Mouse (Mus musculus) cerebellum, adult 2 months (tissue): ENCODE measurements around the gene Prm1.

ENCODE experiments used
- CTCF ChIP-seq: fragments of 200-500 bp; IDR thresholded peaks from 2 replicates; pipeline ENCODE4 v1.5.1; 2011; ENCODE audit warnings: low read depth, mild to moderate bottlenecking, control low read depth, low read length, moderate library complexity, borderline replicate concordance; ENCODE audit not compliant: insufficient read depth
- POLR2A ChIP-seq: fragments of 200-500 bp; IDR thresholded peaks from 2 replicates; pipeline ENCODE4 v1.6.1; 2011; ENCODE audit warnings: low read length, control low read depth, borderline replicate concordance; ENCODE audit not compliant: insufficient read depth

- TF ChIP-seq POLR2A (no peak), CTCF (no peak)
Observed at GRCm38 (mm10) chr16:10749226-10749625, 56.4 kb downstream of the Prm1 start.
